Mouse (Mus musculus) liver, adult 2 months (tissue): Measurements from ENCODE around the gene Negr1.

ENCODE experiments used
- CTCF ChIP-seq: fragments of 200-500 bp; IDR thresholded peaks from 2 replicates; pipeline ENCODE4 v1.5.1; 2011; ENCODE audit warnings: low read depth, low read length, control low read depth
- POLR2A ChIP-seq: fragments of 200-500 bp; IDR thresholded peaks from 2 replicates; pipeline ENCODE4 v1.6.1; 2011; ENCODE audit warnings: low read length, control low read depth; ENCODE audit not compliant: insufficient read depth; ENCODE audit errors: extremely low read depth

GRCm38 (mm10) chr3:156562424-156562785, 811 bp downstream of the Negr1 start:
- TF ChIP-seq CTCF (no peak), POLR2A (no peak)
